Mouse (Mus musculus) heart, adult 2 months (tissue): ENCODE measurements at regions not wholly inside any gene's neighbourhood (a gene's known extent, or its start where the extent isn't known, plus 50 kb on each side); places are given as distances from the start of the nearest gene placed in this dataset.

Source experiments
- DNase-seq, 2 experiments: peaks; one replicate each; pipeline ENCODE4 v3.0.0; 2021
- H3K27ac ChIP-seq: fragments of 200-600 bp; 2 replicates; pipeline ENCODE4 v1.8.1; 2022
- H3K27me3 ChIP-seq: fragments of 200-500 bp; 2 replicates; pipeline ENCODE4 v1.6.1; 2012; ENCODE audit warnings: mild to moderate bottlenecking, low read length, inconsistent platforms, mixed read lengths; ENCODE audit not compliant: control insufficient read depth, insufficient read depth
- H3K36me3 ChIP-seq: fragments of 200-500 bp; 2 replicates; pipeline ENCODE4 v1.6.1; 2012; ENCODE audit warnings: low read length, inconsistent platforms; ENCODE audit not compliant: control insufficient read depth, insufficient read depth
- H3K4me1 ChIP-seq: fragments of 200-500 bp; 2 replicates; pipeline ENCODE4 v1.6.1; 2011; ENCODE audit warnings: low read length; ENCODE audit not compliant: control insufficient read depth, insufficient read depth
- H3K4me3 ChIP-seq: fragments of 200-600 bp; 2 replicates; pipeline ENCODE4 v1.8.1; 2022
- H3K79me2 ChIP-seq: fragments of 200-500 bp; replicated peaks from 2 replicates; pipeline ENCODE4 v1.6.1; 2012; ENCODE audit warnings: mild to moderate bottlenecking, inconsistent platforms, low read length, moderate library complexity, mixed read lengths; ENCODE audit not compliant: control insufficient read depth, insufficient read depth
- H3K9ac ChIP-seq: fragments of 200-500 bp; 2 replicates; pipeline ENCODE4 v1.6.1; 2012; ENCODE audit warnings: low read depth, mild to moderate bottlenecking, control low read depth, inconsistent platforms, low read length, mixed read lengths
- CTCF ChIP-seq: fragments of 200-600 bp; IDR thresholded peaks from 2 replicates; pipeline ENCODE4 v1.8.1; 2022; ENCODE audit warnings: antibody characterized with exemption, mild to moderate bottlenecking, moderate library complexity
- EP300 ChIP-seq: fragments of 200-500 bp; IDR thresholded peaks from 2 replicates; pipeline ENCODE4 v1.6.1; 2011; ENCODE audit warnings: low read depth, low read length, control low read depth; ENCODE audit not compliant: insufficient read depth
- POLR2A ChIP-seq: fragments of 200-500 bp; IDR thresholded peaks from 2 replicates; pipeline ENCODE4 v1.6.1; 2011; ENCODE audit warnings: mild to moderate bottlenecking, low read depth, low read length, control low read depth; ENCODE audit not compliant: insufficient read depth
- WGBS: fragments of 180-500 bp; shearing (Covaris S2); methylation state at CpG from one replicate; pipeline ENCODE4 v1.1.7; 2018; 5-methylcytosine and 5-hydroxymethylcytosine counted together
- intact Hi-C: fragments of 180-260 bp; cut with DNase I; formaldehyde crosslinking; loops from one replicate; pipeline ENCODE4 v1.15.1; 2025

GRCm38 (mm10) chr7:123069280-123069679, 54.4 kb upstream of the Tnrc6a start:
- Histone ChIP-seq H3K27me3 (no peaks in the 10 kb centered on the region), H3K4me1 (peaks cover 3% of the 10 kb centered on the region; the same call in 1 of the 2 replicates), H3K79me2 (no peaks in the 10 kb centered on the region), H3K27ac (no peak overlapping the region), H3K9ac (no peak overlapping the region), H3K4me3 (no peak overlapping the region), H3K36me3 (no peaks in the 10 kb centered on the region)
- WGBS: 17% methylated on average over 4 of the region's 4 CpGs
- DNase-seq: no peak
- TF ChIP-seq CTCF (peak; percentile 35), EP300 (0 out of 2 replicates have a peak, but pooled peaks have one; percentile 31), POLR2A (no peak)
- intact Hi-C loops: loop anchor here (5.0 kb wide), 1 partner anchor 43 kb away; no protein-coding TSS in a partner anchor

DNA sequence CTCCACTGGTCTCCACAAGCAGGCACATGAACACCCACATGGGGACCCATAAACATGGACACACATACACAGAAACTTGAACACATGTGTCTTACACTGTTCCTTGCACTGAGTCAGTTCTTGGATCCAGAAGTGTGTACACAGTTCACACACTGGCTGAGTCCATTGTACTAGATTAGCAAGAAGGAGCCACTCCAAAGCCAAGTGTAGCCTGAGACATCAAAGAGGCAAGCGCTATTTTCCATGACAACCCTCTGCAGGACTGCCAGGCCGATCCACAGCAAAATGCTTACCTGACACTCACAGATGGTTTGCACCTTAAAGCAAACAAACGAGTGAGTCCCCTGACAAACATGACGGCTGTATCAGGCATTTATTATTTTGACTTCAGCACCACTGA, 52.8 kb upstream of the Tnrc6a start:
- 71% methylated on average over 4 of the region's 4 CpGs for WGBS
- Histone ChIP-seq H3K4me3 (no peak overlapping the region), H3K36me3 (no peaks in the 10 kb centered on the region), H3K79me2 (no peaks in the 10 kb centered on the region), H3K9ac (no peak overlapping the region), H3K4me1 (peaks cover 3% of the 10 kb centered on the region; the same call in 1 of the 2 replicates), H3K27ac (no peak overlapping the region), H3K27me3 (no peaks in the 10 kb centered on the region)
- intact Hi-C loops: no loop called here
- TF ChIP-seq EP300 (no peak), POLR2A (no peak), CTCF (no peak)
- no peak for DNase-seq
